Mouse (Mus musculus) stomach, embryonic 16.5 days (tissue): ENCODE data around the gene Gm49393. TPM values are rescaled to one million over a fixed set of nuclear protein-coding genes. Genes with fewer than 3 reads are reported as not detected.

Experiments used
- ATAC-seq: fragments of 200-750 bp; cut with Nextera tagmentation; 2 replicates; pipeline ENCODE4 v1.8.0; 2017; ENCODE audit warnings: moderate number of reproducible peaks, moderate TSS enrichment; ENCODE audit not compliant: insufficient read depth, low FRiP score
- H3K27ac ChIP-seq: fragments of 300-500 bp; sonication (generic); 2 replicates; pipeline ENCODE4 v1.5.1; 2014; ENCODE audit warnings: low read length
- H3K27me3 ChIP-seq: fragments of 300-500 bp; sonication (generic); 2 replicates; pipeline ENCODE4 v1.6.1; 2014; ENCODE audit warnings: low read length, control low read depth, mixed read lengths; ENCODE audit not compliant: control insufficient read depth, insufficient read depth
- H3K36me3 ChIP-seq: fragments of 300-500 bp; sonication (generic); 2 replicates; pipeline ENCODE4 v1.6.1; 2014; ENCODE audit warnings: low read length; ENCODE audit not compliant: control insufficient read depth, insufficient read depth
- H3K4me1 ChIP-seq: fragments of 300-500 bp; sonication (generic); 2 replicates; pipeline ENCODE4 v1.6.1; 2014; ENCODE audit warnings: low read length, control low read depth, mixed read lengths; ENCODE audit not compliant: control insufficient read depth, insufficient read depth
- H3K4me2 ChIP-seq: fragments of 300-500 bp; sonication (generic); 2 replicates; pipeline ENCODE4 v1.6.1; 2014; ENCODE audit warnings: low read depth, low read length, mixed read lengths
- H3K4me3 ChIP-seq: fragments of 300-500 bp; sonication (generic); replicated peaks from 2 replicates; pipeline ENCODE4 v1.5.1; 2014; ENCODE audit warnings: mild to moderate bottlenecking, low read length
- H3K9ac ChIP-seq: fragments of 300-500 bp; sonication (generic); 2 replicates; pipeline ENCODE4 v1.6.1; 2014; ENCODE audit warnings: low read length
- H3K9me3 ChIP-seq: fragments of 300-500 bp; sonication (generic); replicated peaks from 2 replicates; pipeline ENCODE4 v1.6.1; 2016; ENCODE audit warnings: low read length, control low read depth; ENCODE audit not compliant: control insufficient read depth
- WGBS: fragments of 180-500 bp; shearing (Covaris S2); extraction: QIAGEN DNeasy Blood & Tissue Kit; methylation state at CpG from one replicate; pipeline ENCODE4 v1.1.7; 2014; 5-methylcytosine and 5-hydroxymethylcytosine counted together
- polyA plus RNA-seq: library from polyadenylated mRNA; unstranded; fragments of >200 nt; fragmentation: Nextera tagmentation; extraction: Ambion mirVana; gene quantifications from 2 replicates; pipeline ENCODE4 v1.2.1, GENCODE M21; 2015

Gene Gm49393
- polyA plus RNA-seq, 1 experiment from 2014 or later, result not detected

- no peak overlapping the region for H3K9ac ChIP-seq
- H3K4me3 ChIP-seq, result no peak overlapping the region
- H3K27ac ChIP-seq, result no peak overlapping the region
- WGBS, result 57% methylated on average over 3 of the region's 3 CpGs
- no peak overlapping the region for H3K4me2 ChIP-seq
- H3K9me3 ChIP-seq, result no peaks in the 10 kb centered on the region
- no peaks in the 10 kb centered on the region for H3K27me3 ChIP-seq
- H3K4me1 ChIP-seq, result no peaks in the 10 kb centered on the region
- ATAC-seq, result no peak
- H3K36me3 ChIP-seq, result no peaks in the 10 kb centered on the region
Measured at GRCm38 (mm10) chr13:60820486-60821175, 114.8 kb downstream of the Gm49393 start.

- H3K27me3 ChIP-seq, result no peaks in the 10 kb centered on the region
- H3K4me1 ChIP-seq, result no peaks in the 10 kb centered on the region
- H3K4me3 ChIP-seq, result no peak overlapping the region
- H3K9me3 ChIP-seq, result no peaks in the 10 kb centered on the region
- no peak overlapping the region for H3K4me2 ChIP-seq
- H3K27ac ChIP-seq, result no peak overlapping the region
- ATAC-seq, result no peak
- H3K9ac ChIP-seq, result no peak overlapping the region
- no peaks in the 10 kb centered on the region for H3K36me3 ChIP-seq
- WGBS, result 7% methylated on average over 7 of the region's 7 CpGs
Measured at GRCm38 (mm10) chr13:60819469-60819868, 115.9 kb downstream of the Gm49393 start.

GRCm38 (mm10) chr13:60813722-60814121, 121.7 kb downstream of the Gm49393 start:
- no peak for ATAC-seq
- Histone ChIP-seq H3K9me3 (no peaks in the 10 kb centered on the region), H3K36me3 (no peaks in the 10 kb centered on the region), H3K4me3 (no peak overlapping the region), H3K4me1 (no peaks in the 10 kb centered on the region), H3K4me2 (no peak overlapping the region), H3K27me3 (no peaks in the 10 kb centered on the region), H3K27ac (no peak overlapping the region), H3K9ac (no peak overlapping the region)
- 60% methylated on average over 1 of the region's 1 CpGs for WGBS

DNA sequence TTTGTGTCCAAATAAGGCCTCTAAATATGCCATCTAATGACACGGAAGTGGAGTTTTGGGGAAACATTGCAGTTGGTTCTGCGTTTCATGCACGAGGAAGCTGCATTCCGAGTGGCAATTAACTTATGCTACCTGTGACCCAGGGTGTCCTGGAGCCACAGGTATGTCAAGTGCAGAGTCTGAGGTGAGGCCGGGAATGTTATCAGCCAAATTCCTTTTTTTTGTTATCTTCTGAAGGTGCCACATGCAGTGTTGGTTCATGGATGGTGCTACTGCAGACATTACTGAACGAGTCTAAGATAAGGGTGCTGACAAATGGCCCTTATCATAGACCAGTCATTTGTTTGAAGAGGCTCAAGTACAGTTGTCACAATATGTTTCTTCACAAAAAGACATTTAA, 122.6 kb downstream of the Gm49393 start:
- 54% methylated on average over 6 of the region's 6 CpGs for WGBS
- Histone ChIP-seq H3K4me3 (no peak overlapping the region), H3K9ac (no peak overlapping the region), H3K4me1 (no peaks in the 10 kb centered on the region), H3K9me3 (no peaks in the 10 kb centered on the region), H3K27ac (no peak overlapping the region), H3K27me3 (no peaks in the 10 kb centered on the region), H3K36me3 (no peaks in the 10 kb centered on the region), H3K4me2 (no peak overlapping the region)
- no peak for ATAC-seq

DNA sequence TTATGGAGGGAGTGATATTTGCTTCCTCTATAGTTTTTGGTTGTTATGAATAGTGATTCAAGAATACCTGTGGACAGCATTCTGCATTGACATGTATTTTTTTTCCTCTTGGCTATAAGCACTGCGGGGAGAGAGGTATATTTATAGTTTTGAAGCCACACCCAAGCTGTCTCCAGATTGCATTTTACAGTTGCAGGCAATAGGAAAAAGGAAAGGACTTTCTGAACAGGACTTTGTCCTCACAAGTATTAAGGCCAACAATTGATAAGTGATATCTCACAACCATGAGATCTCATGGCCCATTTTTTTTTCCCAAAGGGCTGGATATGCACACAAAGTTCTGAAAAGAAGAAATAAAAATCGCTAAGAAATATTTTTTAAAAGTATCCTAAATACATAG, 125.7 kb downstream of the Gm49393 start:
- Histone ChIP-seq H3K4me1 (no peaks in the 10 kb centered on the region), H3K36me3 (no peaks in the 10 kb centered on the region), H3K27ac (no peak overlapping the region), H3K9ac (no peak overlapping the region), H3K27me3 (no peaks in the 10 kb centered on the region), H3K9me3 (no peaks in the 10 kb centered on the region), H3K4me3 (no peak overlapping the region), H3K4me2 (no peak overlapping the region)
- WGBS, result 60% methylated on average over 2 of the region's 2 CpGs
- no peak for ATAC-seq

Other genes starting within 250 kb of the Gm49393 start
- gene BC051665, start 149.2 kb downstream of the Gm49393 start, polyA plus RNA-seq, result not detected in 2 replicates
- gene Ctsll3, start 132.7 kb downstream of the Gm49393 start, polyA plus RNA-seq, result not detected in 2 replicates
- not detected in 2 replicates for gene 4930486L24Rik, start 71.1 kb downstream of the Gm49393 start, polyA plus RNA-seq
- 0.19 and 0.50 TPM in 2 replicates for gene Gm49392, start 38.7 kb downstream of the Gm49393 start, polyA plus RNA-seq
- 2.4 and 3.1 TPM in 2 replicates for gene Ctla2b, start 38.1 kb downstream of the Gm49393 start, polyA plus RNA-seq
- not detected in 2 replicates for gene Tpbpb, start 30.7 kb downstream of the Gm49393 start, polyA plus RNA-seq
- gene Gm49391, start 981 bp upstream of the Gm49393 start, polyA plus RNA-seq, result 1.4 and 2.6 TPM in 2 replicates
- gene Ctla2a, start 1.0 kb upstream of the Gm49393 start, polyA plus RNA-seq, result 28.5 and 29.6 TPM in 2 replicates
- gene Tpbpa, start 6.4 kb upstream of the Gm49393 start, polyA plus RNA-seq, result not detected in 2 replicates
- gene Ctsj, start 70.4 kb upstream of the Gm49393 start, polyA plus RNA-seq, result not detected in 2 replicates
- not detected in 2 replicates for gene Ctsq, start 105.0 kb upstream of the Gm49393 start, polyA plus RNA-seq
- gene Ctsr, start 228.7 kb upstream of the Gm49393 start, polyA plus RNA-seq, result not detected in 2 replicates